Mouse (Mus musculus) embryonic fibroblast, embryonic 13.5 days (primary cell): Measurements from ENCODE around the gene Btnl6.

Experiments used
- CTCF ChIP-seq: IDR thresholded peaks from 2 replicates; pipeline ENCODE4 v1.5.1; 2011; ENCODE audit warnings: mild to moderate bottlenecking, control low read depth, low read length, moderate library complexity, borderline replicate concordance; ENCODE audit not compliant: insufficient read depth
- POLR2A ChIP-seq: IDR thresholded peaks from 2 replicates; pipeline ENCODE4 v1.6.1; 2011; ENCODE audit warnings: low read depth, mild to moderate bottlenecking, control low read depth, low read length, moderate library complexity

DNA sequence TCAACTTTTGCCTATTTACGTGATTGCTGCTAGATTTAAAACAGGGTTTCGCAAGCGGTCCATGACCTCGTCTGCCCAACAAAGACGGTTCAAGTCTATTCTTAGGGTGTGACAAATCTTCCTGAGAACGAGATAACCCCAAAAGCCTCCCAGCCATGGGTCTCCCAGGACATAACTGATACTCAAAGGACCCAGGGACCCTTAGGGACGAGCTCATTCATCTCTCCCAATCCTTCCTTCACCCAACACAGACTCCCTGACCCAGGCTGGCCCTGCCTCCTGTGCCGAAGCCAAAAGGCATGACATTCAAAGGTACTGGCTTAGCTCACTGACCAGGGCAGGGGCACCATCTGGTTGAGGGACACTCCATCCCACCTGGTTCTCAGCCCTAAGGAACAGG is 39.3 kb upstream of the Btnl6 start:
- TF ChIP-seq CTCF (no peak), POLR2A (no peak)
